Mouse (Mus musculus) lung, postnatal 4 days (tissue): ENCODE measurements around the gene Cyp2d26.
A peak's percentile ranks its signal among the peaks of the same experiment; 100 is the strongest.
"Not testable (repeated sequence)": the region's sequence is repeated elsewhere in the genome, so short reads cannot be mapped to it uniquely, and the experiment has no call there.

Experiments
- DNase-seq, 2 experiments: peaks; one replicate each; pipeline ENCODE4 v3.0.0; 2021

Cyp2d26 gene

DNA sequence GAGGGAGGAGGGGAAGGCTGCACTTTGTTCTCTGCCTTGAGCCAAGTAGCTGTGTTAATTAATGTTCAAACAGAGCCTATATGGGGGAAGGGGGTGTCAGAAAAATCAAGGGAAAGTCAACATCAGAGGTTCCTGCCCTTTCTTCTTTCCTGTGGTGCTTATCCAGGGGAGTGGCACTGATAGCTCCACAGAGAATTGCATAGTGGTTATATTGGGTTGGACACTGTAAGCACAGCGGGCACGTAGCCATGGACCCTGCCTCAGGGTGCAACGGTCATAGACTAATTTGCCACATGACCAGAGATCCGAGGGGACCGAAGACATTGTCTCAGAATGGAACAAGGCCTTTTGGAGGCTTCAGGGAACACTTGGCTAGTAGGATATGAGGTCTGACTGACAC lies at the start of gene Cyp2d26:
Gene Cyp2d26 (minus strand): TSS at position 18 of the 400 bp plus-strand sequence.
- no peak for DNase-seq

GRCm38 (mm10) chr15:82839146-82839545 lies 45.1 kb upstream of the Cyp2d26 start:
- no peak for DNase-seq

DNA sequence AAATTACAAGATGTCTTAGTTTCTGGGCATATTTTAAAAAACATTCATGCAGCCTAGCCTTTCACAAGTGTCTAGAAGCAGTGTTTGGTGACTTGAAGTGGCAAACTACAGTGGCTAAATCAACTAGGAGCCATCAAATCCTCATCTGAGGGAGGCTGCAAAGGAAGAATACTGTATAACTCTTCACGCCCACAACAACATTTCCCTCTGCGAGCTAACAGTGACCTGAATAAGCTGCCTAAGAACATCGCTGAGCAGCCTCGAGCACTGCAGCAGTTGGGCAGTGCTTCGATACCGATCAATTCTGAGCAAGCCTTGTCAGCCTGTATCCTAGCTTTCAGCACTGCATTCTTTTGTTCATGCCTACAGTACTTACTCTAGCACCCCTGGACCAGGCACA lies 35.8 kb upstream of the Cyp2d26 start:
- DNase-seq, result no peak

GRCm38 (mm10) chr15:82825866-82826265 lies 31.8 kb upstream of the Cyp2d26 start:
- no peak for DNase-seq

GRCm38 (mm10) chr15:82822347-82822746 lies 28.3 kb upstream of the Cyp2d26 start:
- DNase-seq, result no peak

DNA sequence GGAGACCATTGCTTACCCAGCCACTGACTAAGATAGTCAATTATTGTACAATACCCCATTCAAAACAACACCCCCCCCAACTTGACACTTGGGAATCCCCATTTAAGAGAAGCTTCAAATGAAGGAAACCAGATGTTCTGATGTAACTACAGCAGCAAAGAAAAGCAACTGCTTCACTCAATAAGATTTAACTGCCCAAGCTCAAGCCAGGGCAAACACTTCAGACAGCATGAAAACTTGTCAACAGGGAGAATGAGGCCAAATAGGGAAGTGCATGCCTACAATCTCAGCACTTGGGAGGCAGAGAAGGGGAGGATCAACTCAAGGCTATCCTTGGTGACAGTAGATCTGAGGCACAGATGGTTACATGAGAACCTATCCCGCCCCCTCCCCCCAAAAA lies 27.6 kb upstream of the Cyp2d26 start:
- DNase-seq, result no peak

- DNase-seq, result no peak
These were observed 21.2 kb upstream of the Cyp2d26 start for GRCm38 (mm10) chr15:82815296-82815695.

DNA sequence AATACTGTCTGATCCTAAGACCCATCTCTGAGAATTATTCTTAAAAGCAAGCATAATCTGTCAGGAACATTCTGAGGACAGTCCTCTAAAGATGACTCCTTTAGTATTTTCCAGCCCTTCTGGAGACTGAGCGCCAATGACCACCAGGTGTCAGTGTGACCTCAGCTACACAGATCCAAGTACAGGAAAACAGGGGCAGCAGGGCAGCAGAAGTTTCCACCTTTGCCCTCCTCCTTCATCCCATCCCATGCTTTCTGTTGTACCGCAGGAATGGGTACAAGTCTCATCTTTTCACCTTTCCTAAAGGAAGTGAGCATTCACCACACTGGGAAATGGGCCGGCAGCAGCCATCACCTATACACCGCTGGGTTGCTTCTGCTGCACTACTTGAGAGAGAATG lies 20.7 kb upstream of the Cyp2d26 start:
- peak; percentile 41 to 67 for DNase-seq

- no peak for DNase-seq
These were observed 20.2 kb upstream of the Cyp2d26 start for GRCm38 (mm10) chr15:82814321-82814720.

- no peak for DNase-seq
These were observed 16.5 kb upstream of the Cyp2d26 start for GRCm38 (mm10) chr15:82810556-82810955.

DNA sequence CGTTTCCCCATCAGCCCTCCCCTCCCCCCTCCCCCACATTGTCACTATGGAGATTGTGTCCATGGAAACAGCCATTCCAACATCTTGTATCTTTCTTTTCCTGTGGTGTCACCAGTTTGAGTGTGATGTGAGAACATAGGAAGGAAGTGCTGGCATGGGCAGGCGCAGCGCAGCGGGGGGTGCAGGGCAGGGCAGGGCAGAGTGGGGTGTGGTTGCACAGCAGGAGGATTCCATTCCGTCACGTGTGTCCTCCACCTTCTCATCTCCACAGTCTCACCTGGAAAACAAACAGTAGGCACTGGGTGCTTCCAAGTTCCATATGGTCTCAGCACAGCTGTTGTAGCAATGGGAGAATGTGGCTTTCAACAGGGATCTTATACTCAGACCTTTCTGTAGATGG lies 15.4 kb upstream of the Cyp2d26 start:
- DNase-seq, result no peak

DNA sequence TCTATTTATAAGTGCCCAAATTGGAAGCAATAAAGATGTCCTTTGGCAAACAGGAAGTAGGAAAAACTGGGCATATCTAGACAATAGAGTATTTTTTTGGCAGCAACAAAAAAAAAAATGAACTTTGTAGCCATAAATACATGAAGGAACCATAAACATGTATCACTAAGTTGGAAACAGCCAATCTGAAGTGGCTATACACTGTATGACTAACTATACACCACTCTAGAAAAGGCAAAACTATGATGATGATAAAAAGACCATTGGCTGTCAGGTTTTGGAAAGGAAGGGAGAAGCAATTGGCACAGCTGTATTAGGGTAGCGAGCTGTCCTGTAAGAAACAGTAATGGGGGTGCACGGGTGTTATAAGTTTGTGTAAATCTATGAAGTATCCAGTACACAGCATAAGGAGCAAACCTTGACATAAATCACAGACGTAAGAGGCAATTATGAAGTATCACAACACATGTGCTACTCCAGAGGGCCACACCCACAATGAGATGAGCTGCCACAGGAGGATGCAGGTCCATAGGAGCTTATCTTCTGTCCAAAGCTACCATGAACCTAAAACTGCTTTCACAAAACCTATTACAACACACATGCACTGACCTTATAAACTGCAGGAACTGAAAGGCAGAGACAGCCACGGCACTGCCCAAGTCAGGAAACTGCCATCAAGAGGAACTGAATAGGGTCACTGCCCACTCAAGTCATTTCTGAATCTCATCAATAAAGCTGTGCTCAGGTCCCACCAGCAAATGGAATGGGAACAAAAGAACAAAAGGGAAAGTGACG lies 13.1 kb upstream of the Cyp2d26 start:
- DNase-seq, result no peak

DNA sequence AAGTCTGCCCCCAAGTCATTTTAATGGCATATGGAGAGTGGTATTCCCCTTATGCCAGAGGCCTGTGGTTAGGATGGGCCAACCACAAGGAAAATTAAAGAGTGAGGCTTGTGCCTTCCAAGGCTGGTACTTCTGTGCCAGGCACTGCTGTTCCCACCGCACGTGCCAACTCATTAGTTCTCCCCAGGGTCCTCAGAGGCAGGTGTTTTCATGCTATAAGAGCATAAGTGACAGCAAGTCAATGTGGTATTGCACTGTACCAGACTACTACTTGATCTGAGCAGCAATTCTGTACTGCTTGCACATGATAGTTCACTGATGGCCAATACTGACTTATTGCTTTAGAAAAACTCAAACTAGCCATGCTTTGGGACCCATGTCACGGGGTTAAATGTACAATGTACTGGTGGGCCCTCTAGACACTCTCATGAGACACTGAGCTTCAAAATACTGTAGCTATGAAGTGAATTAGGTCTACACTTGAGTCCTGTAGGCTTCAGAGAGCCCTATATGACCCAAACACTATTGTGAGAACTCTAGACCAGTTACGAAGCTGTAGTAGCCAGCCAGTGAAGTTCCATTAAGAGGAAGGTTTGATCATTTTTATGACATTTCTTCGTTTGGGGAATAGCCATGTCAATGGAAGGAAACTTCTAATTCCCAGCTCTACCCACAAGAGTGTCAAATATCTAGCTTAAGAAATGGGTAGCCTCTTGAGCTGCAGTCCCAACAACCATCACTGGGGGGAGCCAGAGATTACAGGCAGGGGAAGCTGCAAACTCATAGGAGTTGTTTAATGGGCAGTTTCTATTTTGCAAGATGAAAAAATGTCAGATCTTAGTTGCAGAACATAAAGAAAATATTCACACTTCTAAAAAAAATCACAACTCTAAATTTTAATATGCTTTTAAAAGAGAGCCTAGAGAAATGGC lies 10.9 kb upstream of the Cyp2d26 start:
- peak; percentile 58 to 85 for DNase-seq

- no peak for DNase-seq
These were observed 1.9 kb upstream of the Cyp2d26 start for GRCm38 (mm10) chr15:82795936-82796440.

- no peak for DNase-seq
These were observed 226 bp downstream of the Cyp2d26 start for GRCm38 (mm10) chr15:82793868-82794267.

DNA sequence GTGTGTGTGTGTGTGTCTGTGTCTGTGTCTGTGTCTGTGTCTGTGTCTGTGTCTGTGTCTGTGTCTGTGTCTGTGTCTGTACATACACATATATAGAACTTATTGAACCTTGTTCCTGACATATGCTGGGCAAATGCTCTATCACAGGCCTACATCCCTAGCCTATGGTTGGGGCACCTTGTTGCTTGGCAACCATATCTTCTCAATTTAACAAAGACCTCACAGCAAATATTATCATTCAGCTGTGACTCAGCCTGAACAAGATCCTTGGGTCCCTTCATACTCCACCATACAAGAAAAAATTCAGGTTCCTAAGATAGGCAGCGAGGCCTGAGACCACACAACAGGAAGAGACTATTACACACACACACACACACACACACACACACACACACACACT lies 640 bp downstream of the Cyp2d26 start:
- DNase-seq, result no peak

DNA sequence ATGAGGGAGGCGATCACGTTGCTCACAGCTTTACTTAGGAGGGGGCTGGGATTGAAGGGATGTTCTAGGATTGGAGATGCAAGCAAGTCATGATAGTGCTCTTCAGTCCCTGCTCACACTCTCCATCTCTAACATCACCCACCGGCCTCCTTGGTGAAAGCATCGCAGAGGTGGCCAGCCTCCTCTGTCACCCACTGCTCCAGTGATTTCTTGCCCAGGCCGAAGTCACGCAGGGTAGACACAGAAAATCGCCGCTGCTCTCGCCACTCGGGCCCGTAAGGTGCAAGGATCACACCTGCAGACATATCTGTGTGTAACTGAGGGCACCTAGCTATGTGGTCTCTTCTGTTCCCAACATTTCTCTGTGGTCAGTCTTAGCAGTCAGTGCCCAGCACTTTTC lies 1.5 kb downstream of the Cyp2d26 start:
- DNase-seq, result no peak

DNA sequence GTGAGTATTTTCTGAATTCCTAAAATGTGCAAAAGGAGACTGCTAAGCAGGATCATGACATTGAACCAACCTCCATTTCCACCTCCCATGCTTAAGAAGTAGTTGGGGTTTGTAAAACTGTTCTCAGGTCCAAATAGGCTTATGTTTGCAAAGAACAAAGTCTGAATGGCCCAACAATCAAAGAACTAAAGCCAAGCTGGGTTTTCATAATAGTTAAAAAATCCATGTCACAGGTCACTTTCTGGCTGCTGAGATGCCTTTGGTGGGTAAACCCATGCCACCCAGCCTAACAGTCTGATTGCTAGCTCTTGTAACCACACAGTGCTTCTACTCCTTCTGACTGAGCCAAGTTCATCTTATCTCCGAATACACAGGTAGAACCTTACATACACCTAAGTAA lies 9.5 kb downstream of the Cyp2d26 start:
- DNase-seq, result no peak

DNA sequence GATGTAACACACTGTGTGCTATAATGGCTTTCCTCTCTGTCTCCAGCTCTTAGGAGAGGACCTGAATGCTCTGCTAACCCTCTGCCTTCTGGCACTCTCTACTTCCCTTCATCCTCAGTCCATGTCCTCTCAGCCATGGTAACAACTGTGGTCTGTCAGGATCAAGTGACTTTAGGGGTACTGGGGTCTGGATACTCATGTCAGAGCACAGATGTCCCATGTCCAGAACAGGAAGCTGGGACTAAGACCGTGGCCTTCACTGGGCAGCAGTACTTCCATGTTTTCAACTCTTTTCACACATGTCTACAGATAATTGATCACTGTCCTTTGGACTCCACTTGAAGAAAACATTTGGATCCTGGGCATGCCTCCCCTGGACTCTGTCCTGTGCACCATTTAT lies 10.3 kb downstream of the Cyp2d26 start:
- DNase-seq, result no peak

GRCm38 (mm10) chr15:82777856-82778255 lies 16.2 kb downstream of the Cyp2d26 start:
- DNase-seq, result not testable (repeated sequence)

DNA sequence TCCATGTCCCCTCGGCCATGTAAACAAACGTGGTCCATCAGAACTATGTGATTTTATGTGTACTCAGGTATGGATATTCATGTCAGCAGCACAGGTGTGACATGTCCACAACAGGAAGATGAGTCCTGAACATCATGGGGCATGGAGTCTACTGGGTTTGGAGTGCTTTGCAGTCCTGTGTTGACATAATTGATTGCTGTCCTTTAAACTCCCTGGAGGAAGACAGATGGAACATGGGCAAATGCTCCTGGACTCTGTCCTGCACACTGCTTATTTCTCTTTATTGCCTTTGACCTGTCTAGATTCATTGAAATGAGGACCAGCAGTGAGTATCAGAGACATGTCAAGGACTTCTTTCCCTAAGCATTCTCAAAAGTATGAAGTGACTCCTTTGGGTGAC lies 28.2 kb downstream of the Cyp2d26 start:
- DNase-seq, result no peak

- no peak for DNase-seq
These were observed 29.2 kb downstream of the Cyp2d26 start for GRCm38 (mm10) chr15:82764881-82765280.

DNA sequence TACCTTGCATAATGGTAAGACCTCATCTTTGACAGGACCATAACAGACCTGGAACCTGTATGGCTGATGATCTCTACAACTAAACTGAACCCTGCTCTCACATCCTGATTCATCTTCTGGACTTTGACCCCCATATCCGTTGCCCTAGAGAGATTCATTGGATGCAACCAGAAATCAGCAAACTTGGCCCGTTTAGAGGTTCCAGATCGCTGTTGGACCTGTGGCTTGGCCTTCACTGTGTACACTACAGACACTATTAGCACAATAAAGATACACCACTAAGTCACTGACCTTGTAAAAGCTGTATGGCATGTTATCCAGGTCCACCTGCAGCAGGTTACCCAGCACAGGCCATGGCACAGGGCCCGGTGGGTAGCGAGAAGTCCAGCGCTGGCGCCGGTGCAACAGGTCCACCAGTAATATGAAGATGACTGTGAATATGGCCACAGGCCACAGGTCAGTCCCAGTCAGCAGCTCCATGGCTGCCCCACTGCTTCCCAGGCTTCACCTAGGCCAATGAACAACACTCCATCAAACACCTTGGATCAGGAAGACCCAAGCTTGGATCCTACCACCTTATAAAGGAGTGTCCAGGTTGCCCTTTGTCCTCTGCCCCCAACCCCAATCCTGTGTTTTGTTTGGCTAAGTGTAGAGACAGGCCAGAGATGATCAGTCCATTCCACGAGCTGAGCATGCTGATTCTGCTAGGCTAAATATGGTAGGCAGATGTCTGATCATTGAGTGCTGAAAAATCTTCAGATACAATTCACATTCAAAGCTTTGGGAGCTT lies 30.3 kb downstream of the Cyp2d26 start, which contains the start of gene Cyp2d40:
Gene Cyp2d40 (minus strand): TSS at position 553 of the 790 bp plus-strand sequence.
- DNase-seq, result no peak
